Comparison of ENCODE assay signal across 8 mouse cellular contexts in the genomic region with DNA sequence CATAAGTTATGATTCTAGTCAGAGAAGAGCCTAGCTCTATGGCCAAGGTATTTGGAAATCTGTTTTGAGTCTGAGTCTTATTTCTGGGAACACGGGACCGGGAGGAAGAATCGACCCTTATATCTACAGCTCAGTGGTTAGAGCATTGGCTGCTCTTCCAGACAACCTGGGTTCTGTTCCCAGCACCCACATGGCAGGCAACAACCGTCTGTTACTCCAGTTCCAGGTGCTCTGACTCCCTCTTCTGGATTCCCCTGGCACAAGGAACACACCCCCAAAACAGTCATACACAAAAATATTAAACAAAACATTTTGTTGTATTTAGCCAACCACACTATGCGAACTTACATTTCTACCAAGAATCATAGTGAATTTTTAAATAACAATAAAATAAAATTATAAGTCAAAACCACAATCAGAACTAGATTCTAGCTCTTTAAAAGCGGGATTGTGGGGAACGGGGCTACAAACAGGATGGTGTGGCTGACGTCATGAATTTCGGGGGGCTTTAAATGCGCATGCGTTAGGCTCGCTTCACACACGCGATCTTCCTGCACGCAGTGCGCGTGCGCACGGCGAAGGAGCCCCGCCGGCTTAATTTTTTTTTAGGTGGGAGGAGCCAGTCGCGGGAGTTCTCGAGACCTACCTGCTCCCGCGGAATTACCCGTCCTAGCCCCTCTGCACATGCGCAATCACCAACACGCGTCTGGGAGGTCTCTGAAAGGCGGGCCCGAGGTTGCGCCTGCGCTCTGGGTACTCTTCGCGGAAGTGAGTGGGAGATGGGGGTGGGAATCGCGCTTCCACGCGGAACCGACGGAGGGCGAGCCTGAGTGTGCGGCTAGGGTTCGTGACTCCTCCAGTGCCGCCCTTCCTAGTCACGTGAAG. TPM values are rescaled to one million over a fixed set of nuclear protein-coding genes. Genes with fewer than 3 reads are reported as not detected.
DNase-seq lines count a peak whose midpoint lies in the region; ATAC-seq and TF ChIP-seq lines count a peak whose summit lies in the region.

No protein-coding gene starts in this region.

- H3K36me3 ChIP-seq in MEL (ENCODE audit: control insufficient read depth in 1 of 2, insufficient read depth in 2 of 2, low read length in 2 of 2): peaks cover 0 to 13% of the 10 kb centered on the region in 2 experiments; a peak in 2 of 4 replicates
- H3K36me3 ChIP-seq in forebrain, postnatal 0 days (ENCODE audit: insufficient read depth): no peaks in the 10 kb centered on the region
- H3K36me3 ChIP-seq in lung, embryonic 15.5 days: no peaks in the 10 kb centered on the region

- H3K4me3 ChIP-seq in MEL (ENCODE audit: control insufficient read depth in 1 of 2, insufficient read depth in 1 of 2, low read depth in 2 of 2, low read length in 2 of 2): peak overlapping the region; percentile 58 to 72
- H3K4me3 ChIP-seq in cerebellum, adult 2 months (replicated peaks; ENCODE audit: insufficient read depth, low read depth, low read length): peak overlapping the region; percentile 78
- peak overlapping the region; percentile 38 for H3K4me3 ChIP-seq in forebrain, postnatal 0 days (ENCODE audit: low read depth, low read length)
- H3K4me3 ChIP-seq in lung, embryonic 15.5 days: peak overlapping the region; percentile 45

- TF ChIP-seq EP300 in MEL (IDR thresholded peaks at IDR 0.05; ENCODE audit: low read depth in 1 of 2, low read length in 2 of 2): no peak

- peak in 2 of 3 experiments; percentile 31 to 34; a peak in 4 of 6 replicates for TF ChIP-seq CTCF in MEL (IDR thresholded peaks at IDR 0.05 in 2 of 3, conservative IDR thresholded peaks at IDR 0.05 in 1 of 3; ENCODE audit: control insufficient read depth in 1 of 3, insufficient read depth in 1 of 3, low read depth in 2 of 3, low read length in 3 of 3, poor library complexity in 1 of 3, severe bottlenecking in 1 of 3)
- peak; percentile 31; the same call in 1 of the 2 replicates for TF ChIP-seq CTCF in cerebellum, adult 2 months (IDR thresholded peaks at IDR 0.05; ENCODE audit: borderline replicate concordance, insufficient read depth, low read depth, low read length)
- peak; percentile 73 for TF ChIP-seq CTCF in forebrain, postnatal 0 days (IDR thresholded peaks at IDR 0.05; ENCODE audit: low read depth)

- H3K27ac ChIP-seq in MEL (ENCODE audit: control insufficient read depth, low read depth, low read length): peak overlapping the region; percentile 90
- H3K27ac ChIP-seq in cerebellum, adult 2 months (ENCODE audit: insufficient read depth, low read length): peak overlapping the region; percentile 36; the same call in 1 of the 2 replicates
- peak overlapping the region; percentile 52; the same call in 1 of the 2 replicates for H3K27ac ChIP-seq in forebrain, postnatal 0 days (ENCODE audit: low read depth, low read length)
- H3K27ac ChIP-seq in lung, embryonic 15.5 days: peak overlapping the region; percentile 34; the same call in 1 of the 2 replicates

- TF ChIP-seq RAD21 in MEL (IDR thresholded peaks at IDR 0.05; ENCODE audit: low read depth, low read length): no peak; the same call in 1 of the 2 replicates

- 7% methylated on average over 48 of the region's 48 CpGs for WGBS in cerebellum, adult 2 months
- WGBS in forebrain, postnatal 0 days: 8% methylated on average over 48 of the region's 48 CpGs
- 7% methylated on average over 48 of the region's 48 CpGs for WGBS in lung, embryonic 15.5 days

- peak; percentile 44 to 91; a peak in 2 of 4 replicates for TF ChIP-seq POLR2A in MEL (IDR thresholded peaks at IDR 0.05; ENCODE audit: control insufficient read depth in 1 of 2, insufficient read depth in 1 of 2, low read depth in 1 of 2, low read length in 2 of 2, poor library complexity in 1 of 2)
- TF ChIP-seq POLR2A in cerebellum, adult 2 months (IDR thresholded peaks at IDR 0.05; ENCODE audit: borderline replicate concordance, insufficient read depth, low read length): peak; percentile 88

- peak overlapping the region; percentile 42 for H3K4me2 ChIP-seq in forebrain, postnatal 0 days (ENCODE audit: low read depth)
- H3K4me2 ChIP-seq in lung, embryonic 15.5 days: peak overlapping the region; percentile 56

- H3K27me3 ChIP-seq in MEL (ENCODE audit: control insufficient read depth in 1 of 2, insufficient read depth in 2 of 2, low read length in 2 of 2): no peaks in the 10 kb centered on the region
- H3K27me3 ChIP-seq in cerebellum, adult 2 months (ENCODE audit: control insufficient read depth, insufficient read depth, low read length): no peaks in the 10 kb centered on the region
- H3K27me3 ChIP-seq in forebrain, postnatal 0 days (ENCODE audit: insufficient read depth, low read length): no peaks in the 10 kb centered on the region
- H3K27me3 ChIP-seq in lung, embryonic 15.5 days: no peaks in the 10 kb centered on the region

- no peaks in the 10 kb centered on the region for H3K9me3 ChIP-seq in MEL (replicated peaks; ENCODE audit: insufficient read depth, low read length)
- no peaks in the 10 kb centered on the region for H3K9me3 ChIP-seq in forebrain, postnatal 0 days (ENCODE audit: low read length)
- H3K9me3 ChIP-seq in lung, embryonic 15.5 days: no peaks in the 10 kb centered on the region

- no peaks in the 10 kb centered on the region; the same call in 1 of the 2 replicates for H3K79me2 ChIP-seq in MEL (ENCODE audit: control insufficient read depth, insufficient read depth, low read length, poor library complexity)

- DNase-seq in MEL (ENCODE audit: low read depth, low spot score): peak; percentile 99
- DNase-seq in cerebellum, adult 2 months: peak; percentile 99 to 100
- DNase-seq in forebrain, postnatal 0 days: peak; percentile 100
- peak; percentile 99 for DNase-seq in heart, postnatal 4 days
- DNase-seq in layer of hippocampus, adult 8-10 months (ENCODE audit: low spot score in 2 of 2): peak; percentile 98 to 99
- DNase-seq in ovary, adult 18-20 months (ENCODE audit: low spot score): peak; percentile 100
- DNase-seq in thymus, postnatal 0 days (ENCODE audit: low spot score): peak; percentile 100

- peak; percentile 99 for ATAC-seq in forebrain, postnatal 0 days
- peak; percentile 98 for ATAC-seq in lung, embryonic 15.5 days (ENCODE audit: borderline replicate concordance, extremely low read depth, low FRiP score, low TSS enrichment)

- H3K9ac ChIP-seq in MEL (ENCODE audit: control insufficient read depth, low read depth, low read length, poor library complexity, severe bottlenecking): peak overlapping the region; percentile 88
- peak overlapping the region; percentile 42 for H3K9ac ChIP-seq in forebrain, postnatal 0 days
- H3K9ac ChIP-seq in lung, embryonic 15.5 days: peak overlapping the region; percentile 47

- H3K4me1 ChIP-seq in MEL (ENCODE audit: control insufficient read depth in 1 of 2, insufficient read depth in 2 of 2, low read length in 2 of 2): peaks cover 0 to 12% of the 10 kb centered on the region in 2 experiments; a peak in 3 of 4 replicates
- no peaks in the 10 kb centered on the region; the same call in 1 of the 2 replicates for H3K4me1 ChIP-seq in cerebellum, adult 2 months (ENCODE audit: control insufficient read depth, insufficient read depth, low read length)
- no peaks in the 10 kb centered on the region for H3K4me1 ChIP-seq in forebrain, postnatal 0 days (ENCODE audit: insufficient read depth)
- H3K4me1 ChIP-seq in lung, embryonic 15.5 days: peaks cover 15% of the 10 kb centered on the region

TF ChIP-seq in MEL, 35 proteins besides CTCF, POLR2A, EP300 and RAD21 (continues in another document):
- TF ChIP-seq ZNF384 (IDR thresholded peaks at IDR 0.05; ENCODE audit: low read depth, low read length): peak; percentile 98
- peak; percentile 73 for TF ChIP-seq CHD2 (IDR thresholded peaks at IDR 0.05; ENCODE audit: low read length)
- no peak for TF ChIP-seq USF2 (IDR thresholded peaks at IDR 0.05; ENCODE audit: borderline replicate concordance in 1 of 2, insufficient read depth in 1 of 2, low read depth in 1 of 2, low read length in 2 of 2)
- TF ChIP-seq USF1 (IDR thresholded peaks at IDR 0.05; ENCODE audit: low read depth, low read length): peak; percentile 94

RNA-seq across cellular contexts. Expression of a gene that starts 10.6 kb away (rescaled TPM):
- 4.3 and 6.8 TPM in 2 replicates for total RNA-seq in MEL (2012; rRNA removed)
- 1 to 10 TPM in 1 of 2 experiments, not detected in 1; 5.6 TPM for polyA plus RNA-seq in MEL (2012; ENCODE audit: insufficient read depth in 1 of 2, insufficient read length in 2 of 2, low read depth in 1 of 2, low replicate concordance in 2 of 2, missing spikeins in 1 of 2)
- 21.8 and 25.3 TPM in 2 replicates for polyA plus RNA-seq in cerebellum, adult 2 months (2012; rRNA removed)
- total RNA-seq in forebrain, postnatal 0 days (2014; rRNA removed): 18.0 and 18.1 TPM in 2 replicates
- 21.2 and 22.2 TPM in 2 replicates for polyA plus RNA-seq in forebrain, postnatal 0 days (2015; fragmentation: Nextera tagmentation; extraction: Ambion mirVana)
- total RNA-seq in heart, postnatal 4 days (2021): 10 to 100 TPM; 12.1 to 12.7 TPM
- total RNA-seq in layer of hippocampus, adult 8-10 months (2022): 10 to 100 TPM; 15.4 to 22.0 (median 18.7) TPM
- polyA plus RNA-seq in lung, embryonic 15.5 days (2015; fragmentation: Nextera tagmentation; extraction: Ambion mirVana): 12.8 and 14.0 TPM in 2 replicates
- polyA plus RNA-seq in thymus, postnatal 0 days (2015; fragmentation: Nextera tagmentation; extraction: Ambion mirVana): 33.2 and 35.9 TPM in 2 replicates

RNA-seq across cellular contexts. Expression of a gene that starts 10.8 kb away (rescaled TPM):
- total RNA-seq in MEL (2012; rRNA removed): not detected in 2 replicates
- polyA plus RNA-seq in MEL (2012; ENCODE audit: insufficient read depth in 1 of 2, insufficient read length in 2 of 2, low read depth in 1 of 2, low replicate concordance in 2 of 2, missing spikeins in 1 of 2): not detected
- polyA plus RNA-seq in cerebellum, adult 2 months (2012; rRNA removed): 0.23 and 0.73 TPM in 2 replicates
- 0.23 TPM in 1 of 2 replicates, not detected in the other for total RNA-seq in forebrain, postnatal 0 days (2014; rRNA removed)
- polyA plus RNA-seq in forebrain, postnatal 0 days (2015; fragmentation: Nextera tagmentation; extraction: Ambion mirVana): 1.1 and 1.5 TPM in 2 replicates
- total RNA-seq in heart, postnatal 4 days (2021): not detected
- not detected for total RNA-seq in layer of hippocampus, adult 8-10 months (2022)
- polyA plus RNA-seq in lung, embryonic 15.5 days (2015; fragmentation: Nextera tagmentation; extraction: Ambion mirVana): 1.3 and 1.5 TPM in 2 replicates
- 0.58 and 0.60 TPM in 2 replicates for polyA plus RNA-seq in thymus, postnatal 0 days (2015; fragmentation: Nextera tagmentation; extraction: Ambion mirVana)

RNA-seq across cellular contexts. Expression of a gene that starts 42.7 kb away (rescaled TPM):
- total RNA-seq in MEL (2012; rRNA removed): 4.5 and 4.7 TPM in 2 replicates
- polyA plus RNA-seq in MEL (2012; ENCODE audit: insufficient read depth in 1 of 2, insufficient read length in 2 of 2, low read depth in 1 of 2, low replicate concordance in 2 of 2, missing spikeins in 1 of 2): 10 to 100 TPM in 1 of 2 experiments, not detected in 1; 13.3 TPM
- 20.7 and 21.4 TPM in 2 replicates for polyA plus RNA-seq in cerebellum, adult 2 months (2012; rRNA removed)
- total RNA-seq in forebrain, postnatal 0 days (2014; rRNA removed): 13.8 and 19.4 TPM in 2 replicates
- polyA plus RNA-seq in forebrain, postnatal 0 days (2015; fragmentation: Nextera tagmentation; extraction: Ambion mirVana): 10.7 and 14.4 TPM in 2 replicates
- total RNA-seq in heart, postnatal 4 days (2021): 10 to 100 TPM; 19.2 to 19.8 TPM
- 10 to 100 TPM in 3 of 4 experiments, 1 to 10 TPM in 1; 9.4 to 16.0 (median 14.1) TPM for total RNA-seq in layer of hippocampus, adult 8-10 months (2022)
- 18.2 and 20.0 TPM in 2 replicates for polyA plus RNA-seq in lung, embryonic 15.5 days (2015; fragmentation: Nextera tagmentation; extraction: Ambion mirVana)
- 16.1 and 17.3 TPM in 2 replicates for polyA plus RNA-seq in thymus, postnatal 0 days (2015; fragmentation: Nextera tagmentation; extraction: Ambion mirVana)

Comparison
In these comparisons a context has a peak if more than half of its experiments do, and no peak if none do; other contexts are left out.
1. Peak in every context shown above with its lines: DNase-seq, ATAC-seq, H3K4me3 ChIP-seq and H3K27ac ChIP-seq.
2. H3K27ac ChIP-seq: peak in every context shown above with its lines; median percentile 90 in MEL; 52 in forebrain, postnatal 0 days; 36 in cerebellum, adult 2 months; 34 in lung, embryonic 15.5 days.